Mouse (Mus musculus): Measurements from ENCODE around the gene Jazf1.

DNA sequence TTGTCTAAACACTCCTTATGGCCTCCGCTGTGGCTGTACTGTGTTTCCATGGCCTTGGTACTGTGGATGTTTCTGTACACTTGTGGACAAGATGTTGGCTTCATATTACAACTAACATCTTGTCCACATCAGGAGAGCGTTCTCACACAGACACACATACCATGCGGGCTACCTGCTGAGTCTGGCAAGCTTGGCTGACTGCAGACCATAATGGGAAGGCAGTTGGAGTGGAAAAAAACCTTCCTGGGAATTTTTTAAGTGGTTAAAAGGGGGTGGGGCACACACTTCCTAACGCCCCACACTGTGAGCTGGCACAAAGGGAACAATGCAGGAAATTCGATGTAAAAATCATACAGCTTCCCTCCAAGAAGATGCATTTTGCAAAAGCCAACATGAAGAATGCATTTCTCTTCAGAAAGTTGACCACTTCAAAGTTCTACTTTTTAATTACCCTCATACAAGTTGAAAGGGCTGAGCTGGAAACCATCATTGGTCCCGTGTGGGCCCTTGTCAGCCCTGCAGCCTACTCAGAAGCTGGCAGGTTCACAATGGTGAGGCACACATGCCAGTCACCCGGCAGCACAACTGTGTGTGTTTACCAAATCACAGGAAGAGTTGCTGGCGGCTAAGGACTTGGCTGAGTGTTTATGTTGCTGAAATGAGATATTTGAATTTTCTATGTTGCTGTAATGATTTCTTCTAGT lies 215.9 kb downstream of the Jazf1 start:
- TF ChIP-seq POLR2A (IDR thresholded peaks at IDR 0.05; ENCODE audit: low read depth, low read length) (no peak), CTCF (IDR thresholded peaks at IDR 0.05; ENCODE audit: borderline replicate concordance, insufficient read depth, low read length) (no peak)

All from embryonic fibroblast, embryonic 13.5 days (primary cell).